Mouse (Mus musculus): ENCODE results near the gene Git2. TPM values are rescaled to one million over a fixed set of nuclear protein-coding genes. Genes with fewer than 3 reads are reported as not detected.

The Git2 gene
- total RNA-seq (2021): 10 to 100 TPM; 41.1 to 48.5 TPM
- long read RNA-seq, experiment 1, full-length matches to known transcripts: 1 of 14 reads
- long read RNA-seq, experiment 1, partial matches to known transcripts: 5 of 14 reads
- long read RNA-seq, experiment 1, other reads (novel, unspliced or antisense): 8 of 14 reads
- long read RNA-seq, experiment 2, full-length matches to known transcripts: 3 of 8 reads
- long read RNA-seq, experiment 2, partial matches to known transcripts: 2 of 8 reads
- long read RNA-seq, experiment 2, other reads (novel, unspliced or antisense): 3 of 8 reads

GRCm38 (mm10) chr5:114775056-114775979 is at the start of gene Git2:
TSS of gene Git2 (minus strand) at chr5:114775517.
- no peak for DNase-seq (ENCODE audit: low spot score in 2 of 2)

GRCm38 (mm10) chr5:114824197-114824596 is 48.9 kb upstream of the Git2 start:
- DNase-seq (ENCODE audit: low spot score in 2 of 2): peak; percentile 39 to 63

GRCm38 (mm10) chr5:114822796-114823688 is 47.7 kb upstream of the Git2 start, which contains the start of gene 1500011B03Rik:
TSS of gene 1500011B03Rik (minus strand) at chr5:114823468.
- peak; percentile 73 to 77 for DNase-seq (ENCODE audit: low spot score in 2 of 2)

- no peak for DNase-seq (ENCODE audit: low spot score in 2 of 2)
These were observed 42.8 kb upstream of the Git2 start for GRCm38 (mm10) chr5:114818124-114818523.

- DNase-seq (ENCODE audit: low spot score in 2 of 2): no peak
These were observed 41.3 kb upstream of the Git2 start for GRCm38 (mm10) chr5:114816599-114816998.

GRCm38 (mm10) chr5:114813525-114814181 is 38.3 kb upstream of the Git2 start:
- DNase-seq (ENCODE audit: low spot score in 2 of 2): peak; percentile 90 to 91

GRCm38 (mm10) chr5:114809826-114810225 is 34.5 kb upstream of the Git2 start:
- DNase-seq (ENCODE audit: low spot score in 2 of 2): no peak

GRCm38 (mm10) chr5:114809181-114809756 is 34.0 kb upstream of the Git2 start:
- DNase-seq (ENCODE audit: low spot score in 2 of 2): no peak

- no peak for DNase-seq (ENCODE audit: low spot score in 2 of 2)
These were observed 33.1 kb upstream of the Git2 start for GRCm38 (mm10) chr5:114808385-114808784.

GRCm38 (mm10) chr5:114807893-114808292 is 32.6 kb upstream of the Git2 start:
- no peak for DNase-seq (ENCODE audit: low spot score in 2 of 2)

- DNase-seq (ENCODE audit: low spot score in 2 of 2): no peak
These were observed 32.2 kb upstream of the Git2 start for GRCm38 (mm10) chr5:114807468-114807867.

- DNase-seq (ENCODE audit: low spot score in 2 of 2): no peak
These were observed 31.7 kb upstream of the Git2 start for GRCm38 (mm10) chr5:114807063-114807462.

GRCm38 (mm10) chr5:114806636-114807035 is 31.3 kb upstream of the Git2 start:
- DNase-seq (ENCODE audit: low spot score in 2 of 2): no peak

- DNase-seq (ENCODE audit: low spot score in 2 of 2): no peak
These were observed 30.4 kb upstream of the Git2 start for GRCm38 (mm10) chr5:114805436-114806350.

- DNase-seq (ENCODE audit: low spot score in 2 of 2): peak in 1 of 2 experiments; percentile 63
These were observed 29.6 kb upstream of the Git2 start for GRCm38 (mm10) chr5:114804958-114805357.

GRCm38 (mm10) chr5:114804335-114804734 is 29.0 kb upstream of the Git2 start:
- DNase-seq (ENCODE audit: low spot score in 2 of 2): no peak

- no peak for DNase-seq (ENCODE audit: low spot score in 2 of 2)
These were observed 27.9 kb upstream of the Git2 start for GRCm38 (mm10) chr5:114803231-114803630.

- DNase-seq (ENCODE audit: low spot score in 2 of 2): no peak
These were observed 26.5 kb upstream of the Git2 start for GRCm38 (mm10) chr5:114801841-114802240.

GRCm38 (mm10) chr5:114801049-114801448 is 25.7 kb upstream of the Git2 start:
- DNase-seq (ENCODE audit: low spot score in 2 of 2): no peak
